Mouse (Mus musculus) heart, postnatal 36 days (tissue): ENCODE results near the gene Dcaf8. TPM values are rescaled to one million over a fixed set of nuclear protein-coding genes. Genes with fewer than 3 reads are reported as not detected.
A peak's percentile ranks its signal among the peaks of the same experiment; 100 is the strongest.

Experiments used
- DNase-seq, 2 experiments: peaks; one replicate each; pipeline ENCODE4 v3.0.0; 2021 to 2022
- intact Hi-C: fragments of 180-260 bp; cut with DNase I; formaldehyde crosslinking; loops from one replicate; pipeline ENCODE4 v1.15.1; 2025
- total RNA-seq, 2 experiments: library from RNA; stranded (reverse); gene quantifications; 2 replicates each; pipeline ENCODE4 v1.2.3; 2021

The Dcaf8 gene
- 100 to 1,000 TPM; 124 to 129 TPM for total RNA-seq

- DNase-seq = peak; percentile 97 to 98
- intact Hi-C loops = loop anchor here (1.0 to 5.0 kb wide), 4 partner anchors 21 to 163 kb away; partner anchors contain the start of gene Pea15a
These were observed at the start of gene Dcaf8 for GRCm38 (mm10) chr1:172147835-172148278. Gene Dcaf8 (plus strand): TSS chr1:172148084.

GRCm38 (mm10) chr1:172099325-172100033 lies 48.4 kb upstream of the Dcaf8 start:
- intact Hi-C loops = no loop called here
- peak in 1 of 2 experiments; percentile 6 for DNase-seq

- DNase-seq = no peak
- intact Hi-C loops = no loop called here
These were observed 44.3 kb upstream of the Dcaf8 start for GRCm38 (mm10) chr1:172103619-172104018.

- intact Hi-C loops = no loop called here
- DNase-seq = no peak
These were observed 42.8 kb upstream of the Dcaf8 start for GRCm38 (mm10) chr1:172105101-172105500.

GRCm38 (mm10) chr1:172107777-172108477 lies 40.0 kb upstream of the Dcaf8 start:
- DNase-seq = peak in 1 of 2 experiments; percentile 6
- intact Hi-C loops = no loop called here

GRCm38 (mm10) chr1:172116948-172117347 lies 30.9 kb upstream of the Dcaf8 start:
- intact Hi-C loops = loop anchor here (5.0 kb wide), 1 partner anchor 70 kb away; no protein-coding TSS in a partner anchor
- no peak for DNase-seq

GRCm38 (mm10) chr1:172119100-172119499 lies 28.8 kb upstream of the Dcaf8 start:
- no peak for DNase-seq
- intact Hi-C loops = loop anchor here (1.0 to 5.0 kb wide), 3 partner anchors 72 to 191 kb away; no protein-coding TSS in a partner anchor

GRCm38 (mm10) chr1:172119720-172120119 lies 28.2 kb upstream of the Dcaf8 start:
- peak in 1 of 2 experiments; percentile 35 for DNase-seq
- intact Hi-C loops = loop anchor here (1.0 to 5.0 kb wide), 3 partner anchors 72 to 191 kb away; no protein-coding TSS in a partner anchor

GRCm38 (mm10) chr1:172122671-172123070 lies 25.2 kb upstream of the Dcaf8 start:
- DNase-seq = no peak
- intact Hi-C loops = no loop called here

GRCm38 (mm10) chr1:172124572-172124971 lies 23.3 kb upstream of the Dcaf8 start:
- DNase-seq = no peak
- intact Hi-C loops = no loop called here

- intact Hi-C loops = loop anchor here (1.0 kb wide), 1 partner anchor 22 kb away; the partner anchor contains the start of gene Dcaf8
- DNase-seq = peak; percentile 74 to 79
These were observed 21.2 kb upstream of the Dcaf8 start, which contains the start of gene Pex19 for GRCm38 (mm10) chr1:172126376-172127347. Gene Pex19 (plus strand): TSS chr1:172126755.

- intact Hi-C loops = loop anchor here (1.0 kb wide), 1 partner anchor 21 kb away; the partner anchor contains the start of gene Dcaf8
- DNase-seq = peak in 1 of 2 experiments; percentile 15
These were observed 20.4 kb upstream of the Dcaf8 start for GRCm38 (mm10) chr1:172127487-172127886.

- intact Hi-C loops = no loop called here
- DNase-seq = no peak
These were observed 19.3 kb upstream of the Dcaf8 start for GRCm38 (mm10) chr1:172128563-172128962.

GRCm38 (mm10) chr1:172129108-172129507 lies 18.8 kb upstream of the Dcaf8 start:
- intact Hi-C loops = no loop called here
- no peak for DNase-seq

GRCm38 (mm10) chr1:172129780-172130179 lies 18.1 kb upstream of the Dcaf8 start:
- intact Hi-C loops = no loop called here
- no peak for DNase-seq

- intact Hi-C loops = no loop called here
- DNase-seq = peak in 1 of 2 experiments; percentile 7
These were observed 15.6 kb upstream of the Dcaf8 start for GRCm38 (mm10) chr1:172132319-172132718.

- intact Hi-C loops = no loop called here
- peak in 1 of 2 experiments; percentile 14 for DNase-seq
These were observed 14.3 kb upstream of the Dcaf8 start for GRCm38 (mm10) chr1:172133535-172133934.

- intact Hi-C loops = no loop called here
- no peak for DNase-seq
These were observed 13.8 kb upstream of the Dcaf8 start for GRCm38 (mm10) chr1:172134072-172134471.

- DNase-seq = no peak
- intact Hi-C loops = no loop called here
These were observed 7.7 kb upstream of the Dcaf8 start for GRCm38 (mm10) chr1:172140160-172140559.

GRCm38 (mm10) chr1:172140825-172141224 lies 7.1 kb upstream of the Dcaf8 start:
- intact Hi-C loops = no loop called here
- no peak for DNase-seq
